16 mouse cellular contexts compared by ENCODE assay signal in the genomic region with DNA sequence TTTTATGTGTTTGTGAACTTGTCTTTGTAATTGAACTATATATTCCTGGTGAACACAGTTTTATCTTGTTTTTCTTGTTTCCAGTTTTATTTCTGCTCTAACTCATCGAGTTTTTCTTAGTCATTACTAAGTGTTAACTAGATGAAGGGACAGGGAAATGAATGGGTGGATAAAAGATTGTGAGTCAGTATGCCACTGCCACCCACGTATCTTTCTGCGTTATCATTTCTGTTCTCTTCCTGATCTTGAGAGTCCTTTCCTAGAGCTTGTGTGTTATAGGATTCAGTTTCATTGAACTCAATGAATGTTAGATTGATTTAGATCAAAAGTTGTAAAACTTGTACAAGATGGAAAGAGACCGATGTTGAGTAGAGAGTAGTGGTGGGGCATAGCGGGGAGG.
"Had no signal": no experiment of that assay in that cellular context is flagged by ENCODE, and none has a peak within 500 bp of the region (broad histone marks: within the 10 kb centered on the region; RNA-seq: fewer than 3 reads in every experiment).

No protein-coding gene starts in this region.

- ATAC-seq: hindbrain, postnatal 0 days; intestine, embryonic 16.5 days; liver, embryonic 12.5 days had no signal

- DNase-seq: gastrocnemius, postnatal 14 days; gastrocnemius, postnatal 36 days; heart, adult 2 months; heart, postnatal 14 days; heart, postnatal 36 days; kidney, adult 11 months; kidney, adult 2 months; kidney, adult 9 months; kidney, postnatal 14 days; kidney, postnatal 36 days; layer of hippocampus, adult 9-11 months; layer of hippocampus, postnatal 36 days; left cerebral cortex, postnatal 4 days had no signal
